8 mouse cellular contexts compared by ENCODE assay signal in genomic region chr3:40949903-40950600, GRCm38 (mm10). TPM values are rescaled to one million over a fixed set of nuclear protein-coding genes. Genes with fewer than 3 reads are reported as not detected.
DNase-seq lines count a peak whose midpoint lies in the region; ATAC-seq and TF ChIP-seq lines count a peak whose summit lies in the region.

No protein-coding gene starts in this region.

- under 1% methylated on average over 50 of the region's 118 CpGs for WGBS in neural tube, embryonic 11.5 days
- WGBS in intestine, embryonic 15.5 days = under 1% methylated on average over 79 of the region's 118 CpGs
- WGBS in liver, embryonic 16.5 days (ENCODE audit: insufficient replicate concordance) = under 1% methylated on average over 95 of the region's 118 CpGs
- WGBS in olfactory bulb, adult 2 months = under 1% methylated on average over 116 of the region's 118 CpGs

- DNase-seq in neural tube, embryonic 11.5 days (ENCODE audit: low spot score) = peak; percentile 46
- no peak for DNase-seq in neural tube, embryonic 10.5 days (ENCODE audit: extremely low spot score, low spot score)
- DNase-seq in cerebellum, adult 11-12 months = peak; percentile 73
- DNase-seq in gastrocnemius, adult 2 months = peak; percentile 81
- peak; percentile 50 for DNase-seq in thymus, postnatal 0 days (ENCODE audit: low spot score)

- peak overlapping the region; percentile 72 for H3K4me3 ChIP-seq in neural tube, embryonic 11.5 days (ENCODE audit: low read depth, low read length)
- peak overlapping the region; percentile 92 for H3K4me3 ChIP-seq in gastrocnemius, adult 2 months
- H3K4me3 ChIP-seq in intestine, embryonic 15.5 days (replicated peaks) = peak overlapping the region; percentile 80
- H3K4me3 ChIP-seq in liver, embryonic 16.5 days (ENCODE audit: low read depth, low read length) = peak overlapping the region; percentile 93
- H3K4me3 ChIP-seq in olfactory bulb, adult 2 months (ENCODE audit: insufficient read depth, low read depth, low read length) = peak overlapping the region; percentile 92

- H3K9me3 ChIP-seq in neural tube, embryonic 11.5 days (ENCODE audit: control insufficient read depth, low read length) = no peaks in the 10 kb centered on the region
- no peaks in the 10 kb centered on the region for H3K9me3 ChIP-seq in intestine, embryonic 15.5 days
- no peaks in the 10 kb centered on the region for H3K9me3 ChIP-seq in liver, embryonic 16.5 days (replicated peaks; ENCODE audit: control insufficient read depth, low read length)

- peak overlapping the region; percentile 75 for H3K4me2 ChIP-seq in neural tube, embryonic 11.5 days (ENCODE audit: low read depth)
- peak overlapping the region; percentile 94 for H3K4me2 ChIP-seq in intestine, embryonic 15.5 days (replicated peaks)
- peak overlapping the region; percentile 95 for H3K4me2 ChIP-seq in liver, embryonic 16.5 days (ENCODE audit: low read depth, low read length)

- TF ChIP-seq POLR2A in olfactory bulb, adult 2 months (IDR thresholded peaks at IDR 0.05; ENCODE audit: insufficient read depth, low read depth, low read length) = no peak

- no peaks in the 10 kb centered on the region for H3K27me3 ChIP-seq in neural tube, embryonic 11.5 days (ENCODE audit: control insufficient read depth, insufficient read depth, low read length)
- no peaks in the 10 kb centered on the region for H3K27me3 ChIP-seq in intestine, embryonic 15.5 days (replicated peaks)
- H3K27me3 ChIP-seq in liver, embryonic 16.5 days (ENCODE audit: control insufficient read depth, insufficient read depth, low read depth, low read length) = peaks cover 6% of the 10 kb centered on the region; the same call in 1 of the 2 replicates

- no peaks in the 10 kb centered on the region for H3K36me3 ChIP-seq in neural tube, embryonic 11.5 days (ENCODE audit: control insufficient read depth, insufficient read depth, low read length)
- H3K36me3 ChIP-seq in intestine, embryonic 15.5 days = no peaks in the 10 kb centered on the region
- no peaks in the 10 kb centered on the region for H3K36me3 ChIP-seq in liver, embryonic 16.5 days (ENCODE audit: control insufficient read depth, insufficient read depth)

- ATAC-seq in neural tube, embryonic 11.5 days (ENCODE audit: insufficient read depth, low FRiP score, low TSS enrichment) = peak; percentile 77
- peak; percentile 40 for ATAC-seq in intestine, embryonic 15.5 days
- peak; percentile 27 for ATAC-seq in liver, embryonic 16.5 days (ENCODE audit: low read depth)

- peaks cover 7% of the 10 kb centered on the region; the same call in 1 of the 2 replicates for H3K4me1 ChIP-seq in neural tube, embryonic 11.5 days (ENCODE audit: control insufficient read depth, insufficient read depth, low read length)
- no peaks in the 10 kb centered on the region for H3K4me1 ChIP-seq in intestine, embryonic 15.5 days (replicated peaks)
- H3K4me1 ChIP-seq in liver, embryonic 16.5 days (ENCODE audit: control insufficient read depth, low read depth, low read length) = peaks cover 13% of the 10 kb centered on the region
- peaks cover 6% of the 10 kb centered on the region; the same call in 1 of the 2 replicates for H3K4me1 ChIP-seq in olfactory bulb, adult 2 months (ENCODE audit: control insufficient read depth, insufficient read depth, low read length)

- intact Hi-C loops in gastrocnemius, adult 2 months (cut with DNase I) = loop anchor here (2.0 to 5.0 kb wide), 2 partner anchors 43 to 55 kb away; no protein-coding TSS in a partner anchor

- H3K9ac ChIP-seq in neural tube, embryonic 11.5 days (ENCODE audit: low read length) = peak overlapping the region; percentile 80
- peak overlapping the region; percentile 75 for H3K9ac ChIP-seq in intestine, embryonic 15.5 days
- peak overlapping the region; percentile 93 for H3K9ac ChIP-seq in liver, embryonic 16.5 days (ENCODE audit: low read depth, low read length)

- H3K27ac ChIP-seq in neural tube, embryonic 11.5 days (ENCODE audit: low read depth, low read length) = peak overlapping the region; percentile 79
- peak overlapping the region; percentile 96 for H3K27ac ChIP-seq in gastrocnemius, adult 2 months
- peak overlapping the region; percentile 91 for H3K27ac ChIP-seq in intestine, embryonic 15.5 days
- H3K27ac ChIP-seq in liver, embryonic 16.5 days (ENCODE audit: low read length) = peak overlapping the region; percentile 92
- H3K27ac ChIP-seq in olfactory bulb, adult 2 months (ENCODE audit: insufficient read depth, low read depth, low read length) = no peak overlapping the region

- TF ChIP-seq CTCF in gastrocnemius, adult 2 months (IDR thresholded peaks at IDR 0.05) = no peak
- no peak for TF ChIP-seq CTCF in olfactory bulb, adult 2 months (IDR thresholded peaks at IDR 0.05; ENCODE audit: insufficient read depth, low read depth, low read length)

RNA-seq across cellular contexts. Expression of gene Larp1b, which starts 0.4 kb away (rescaled TPM):
- polyA plus RNA-seq in neural tube, embryonic 11.5 days (2014; fragmentation: Nextera tagmentation; extraction: Ambion mirVana) = 2.3 and 3.7 TPM in 2 replicates
- total RNA-seq in gastrocnemius, adult 2 months (2021) = 10 to 100 TPM; 69.4 to 78.9 TPM
- 10.4 and 14.0 TPM in 2 replicates for polyA plus RNA-seq in intestine, embryonic 15.5 days (2015; fragmentation: Nextera tagmentation; extraction: Ambion mirVana)
- polyA plus RNA-seq in liver, embryonic 16.5 days (2015; fragmentation: Nextera tagmentation; extraction: Ambion mirVana) = 7.1 and 7.4 TPM in 2 replicates
- not detected in 2 replicates for polyA plus RNA-seq in olfactory bulb, adult 2 months (2012; ENCODE audit: insufficient read depth, insufficient read length, low replicate concordance, missing spikeins)
- 5.7 and 8.5 TPM in 2 replicates for polyA plus RNA-seq in thymus, postnatal 0 days (2015; fragmentation: Nextera tagmentation; extraction: Ambion mirVana)

RNA-seq across cellular contexts. Expression of gene 1700034I23Rik, which starts 47.7 kb away (rescaled TPM):
- polyA plus RNA-seq in neural tube, embryonic 11.5 days (2014; fragmentation: Nextera tagmentation; extraction: Ambion mirVana) = 0.30 TPM in 1 of 2 replicates, not detected in the other
- total RNA-seq in gastrocnemius, adult 2 months (2021) = under 1 TPM in 1 of 2 experiments, not detected in 1; 0.11 TPM
- polyA plus RNA-seq in intestine, embryonic 15.5 days (2015; fragmentation: Nextera tagmentation; extraction: Ambion mirVana) = 0.09 and 0.29 TPM in 2 replicates
- 0.09 and 0.11 TPM in 2 replicates for polyA plus RNA-seq in liver, embryonic 16.5 days (2015; fragmentation: Nextera tagmentation; extraction: Ambion mirVana)
- not detected in 2 replicates for polyA plus RNA-seq in olfactory bulb, adult 2 months (2012; ENCODE audit: insufficient read depth, insufficient read length, low replicate concordance, missing spikeins)
- polyA plus RNA-seq in thymus, postnatal 0 days (2015; fragmentation: Nextera tagmentation; extraction: Ambion mirVana) = 0.05 and 0.17 TPM in 2 replicates

Comparison
In these comparisons a context has a peak if more than half of its experiments do, and no peak if none do; other contexts are left out.
1. ATAC-seq: peak in every context shown above with its lines; median percentile 77 in neural tube, embryonic 11.5 days; 40 in intestine, embryonic 15.5 days; 27 in liver, embryonic 16.5 days.